Mouse (Mus musculus): ENCODE data around the gene Calr.

GRCm38 (mm10) chr8:84834002-84834865 is 12.5 kb downstream of the Calr start:
- TF ChIP-seq POLR2A (IDR thresholded peaks at IDR 0.05; ENCODE audit: insufficient read depth, low read depth, low read length) (no peak), CTCF (IDR thresholded peaks at IDR 0.05; ENCODE audit: insufficient read depth, low read depth, low read length) (no peak)

All from olfactory bulb, adult 2 months (tissue).